Mouse (Mus musculus) adrenal gland, adult 8-10 months (tissue): ENCODE data around the gene Pttg1. TPM values are rescaled to one million over a fixed set of nuclear protein-coding genes. Genes with fewer than 3 reads are reported as not detected.

Experiments
- DNase-seq: peaks from one replicate; pipeline ENCODE4 v3.0.0; 2022
- microRNA-seq, 2 experiments: library from miRNA; unstranded; fragments of <30 nt; microRNA quantifications; one replicate each; pipeline ENCODE4 v1.2.0; 2022
- total RNA-seq, 4 experiments: library from RNA; stranded (reverse); gene quantifications; 2 replicates each; pipeline ENCODE4 v1.2.4; 2022

The Pttg1 gene
- total RNA-seq, 4 experiments from 2014 or later, result 41.3 to 59.5 (median 53.1) TPM

GRCm38 (mm10) chr11:43374956-43375355 is 51.1 kb downstream of the Pttg1 start:
- DNase-seq, result no peak

- no peak for DNase-seq
Measured at GRCm38 (mm10) chr11:43373367-43373766, 52.7 kb downstream of the Pttg1 start.

- no peak for DNase-seq
Measured at GRCm38 (mm10) chr11:43371807-43372206, 54.2 kb downstream of the Pttg1 start.

Small RNA genes lying within 50 kb of the gene (microRNA-seq; reads per million reads assigned to microRNA genes)
- gene Mir146, result 1,630 to 1,678 reads per million in 2 experiments

Other genes with a start within 250 kb of the Pttg1 start
- gene Slu7, start 7.5 kb upstream of the Pttg1 start, total RNA-seq, result 10 to 100 TPM; 40.4 to 53.6 (median 46.9) TPM
- gene C1qtnf2, start 48.0 kb upstream of the Pttg1 start, total RNA-seq, result 10 to 100 TPM in 2 of 4 experiments, 1 to 10 TPM in 2; 9.5 to 14.6 (median 10.4) TPM
- gene Ccnjl, start 102.5 kb upstream of the Pttg1 start, total RNA-seq, result 1 to 10 TPM; 1.8 to 4.8 (median 2.5) TPM
- under 1 TPM; 0.35 to 0.70 (median 0.41) TPM for gene 4933415A04Rik, start 160.8 kb upstream of the Pttg1 start, total RNA-seq
- gene Fabp6, start 175.3 kb upstream of the Pttg1 start, total RNA-seq, result not detected